Mouse (Mus musculus) lung, adult 2 months (tissue): ENCODE results near the gene Grap2.

Experiments used
- CTCF ChIP-seq: fragments of 200-500 bp; IDR thresholded peaks from 2 replicates; pipeline ENCODE4 v1.5.1; 2011; ENCODE audit warnings: mild to moderate bottlenecking, low read length, control low read depth; ENCODE audit not compliant: insufficient read depth
- POLR2A ChIP-seq: fragments of 200-500 bp; IDR thresholded peaks from 2 replicates; pipeline ENCODE4 v1.6.1; 2011; ENCODE audit warnings: low read depth, mild to moderate bottlenecking, control low read depth, low read length, borderline replicate concordance; ENCODE audit errors: extremely low read depth

- no peak for TF ChIP-seq POLR2A
- TF ChIP-seq CTCF: no peak
Observed at GRCm38 (mm10) chr15:80611478-80611877, 39.1 kb downstream of the Grap2 start.
